Mouse (Mus musculus): Measurements from ENCODE around the gene D630039A03Rik.

DNA sequence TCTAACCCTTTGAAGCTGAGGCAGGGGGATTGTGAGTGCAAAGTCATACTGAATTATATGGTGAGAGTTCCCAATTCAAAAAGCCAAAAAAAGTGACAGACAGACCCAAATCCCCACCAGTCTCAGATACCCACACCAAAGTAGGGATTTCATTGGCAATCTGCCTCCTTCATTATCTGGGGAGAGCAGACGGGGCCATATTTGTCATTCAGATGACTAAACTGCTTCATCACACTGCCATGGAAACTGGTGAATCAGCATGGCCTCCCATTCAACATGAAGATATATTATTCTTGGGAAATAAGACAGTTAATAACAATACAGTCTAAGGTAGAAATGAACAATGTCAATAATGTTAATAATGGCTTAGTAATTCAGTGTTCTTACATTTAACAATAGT is 48.0 kb upstream of the D630039A03Rik start:
- TF ChIP-seq POLR2A (IDR thresholded peaks at IDR 0.05; ENCODE audit: low read depth, low read length) (no peak), CTCF (conservative IDR thresholded peaks at IDR 0.05; ENCODE audit: insufficient read depth, insufficient read length, low read depth, low read length) (no peak)
